Mouse (Mus musculus): Measurements from ENCODE around the gene Nim1k. TPM values are rescaled to one million over a fixed set of nuclear protein-coding genes. Genes with fewer than 3 reads are reported as not detected.

Gene Nim1k
- 0.62 and 0.68 TPM in 2 replicates for polyA plus RNA-seq (2012; rRNA removed)

DNA sequence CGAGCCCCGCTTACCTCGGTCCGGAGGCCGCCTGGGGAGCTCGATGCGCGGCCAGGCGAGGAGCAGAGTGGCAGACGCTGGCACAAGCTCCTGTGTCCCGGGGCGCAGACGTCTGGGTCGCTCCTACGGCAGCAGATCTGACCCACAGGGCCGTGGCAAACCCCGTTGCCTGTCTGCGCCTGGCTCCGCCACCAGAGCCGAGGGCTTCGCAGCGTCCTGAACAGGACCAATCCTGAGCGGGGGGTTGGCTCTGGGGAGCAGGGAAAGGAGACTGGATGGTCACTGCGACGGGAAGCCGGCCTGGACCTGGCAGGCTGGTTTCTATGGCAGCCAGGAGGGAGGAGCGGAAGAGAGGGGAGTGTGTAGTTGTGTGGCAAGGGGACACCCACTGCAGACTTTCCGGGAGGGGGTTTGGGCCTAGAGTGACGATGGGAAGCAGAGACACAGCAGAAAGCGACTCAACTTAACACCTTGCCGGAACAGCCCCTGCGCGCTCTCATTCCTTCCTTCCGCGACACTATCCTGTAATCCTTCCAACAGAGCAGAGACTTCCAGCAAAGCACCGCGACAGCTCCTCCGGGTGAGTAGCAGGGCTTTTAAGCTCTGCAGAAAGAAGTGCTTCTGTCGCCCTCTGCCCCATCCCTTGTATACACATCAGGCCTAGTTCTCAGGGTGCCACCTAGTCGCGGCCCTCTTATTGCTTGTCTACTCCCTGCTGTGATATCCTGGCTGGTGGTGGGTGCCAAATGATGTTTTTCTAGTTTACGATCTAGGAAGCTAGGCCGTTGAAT lies at the start of gene Nim1k:
TSS of gene Nim1k (minus strand) at position 202 of the 791 bp plus-strand sequence.
- peak; percentile 67 for DNase-seq
- Histone ChIP-seq H3K4me3 (replicated peaks; ENCODE audit: extremely low read depth, low read depth, low read length) (peak within 1 kb of the TSS; percentile 65), H3K4me1 (ENCODE audit: control insufficient read depth, insufficient read depth, low read length) (peaks cover 4% of the 10 kb centered on the region)
- WGBS: under 1% methylated on average over 43 of the region's 43 CpGs
- TF ChIP-seq CTCF (IDR thresholded peaks at IDR 0.05; ENCODE audit: insufficient read depth, low read length) (no peak), POLR2A (IDR thresholded peaks at IDR 0.05; ENCODE audit: borderline replicate concordance, extremely low read depth, low read depth, low read length) (peak; percentile 57; the same call in 1 of the 2 replicates)

DNA sequence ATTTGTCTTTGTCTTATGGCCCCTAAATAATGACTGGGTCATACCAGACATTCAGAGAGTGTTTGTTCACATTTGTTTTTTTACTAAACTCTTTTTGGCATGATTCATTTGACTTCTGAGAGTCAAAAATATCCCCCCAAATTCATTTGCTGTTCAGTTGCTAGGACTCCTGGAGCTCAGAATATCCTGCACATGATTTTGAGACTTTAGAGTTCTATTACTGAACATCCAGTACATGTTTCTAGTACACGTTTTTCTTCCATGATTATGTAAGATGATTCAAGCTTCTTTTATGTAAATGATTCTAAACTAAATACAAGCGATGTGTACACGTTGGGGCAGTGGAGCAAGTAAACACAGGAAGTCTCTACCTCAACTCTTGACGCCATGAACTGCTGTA lies 42.0 kb upstream of the Nim1k start:
- H3K4me3 ChIP-seq (replicated peaks; ENCODE audit: extremely low read depth, low read depth, low read length): no peak overlapping the region
- 28% methylated on average over 4 of the region's 4 CpGs for WGBS
- TF ChIP-seq POLR2A (IDR thresholded peaks at IDR 0.05; ENCODE audit: borderline replicate concordance, extremely low read depth, low read depth, low read length) (no peak), CTCF (IDR thresholded peaks at IDR 0.05; ENCODE audit: insufficient read depth, low read length) (no peak)
- no peaks in the 10 kb centered on the region; the same call in 1 of the 2 replicates for H3K4me1 ChIP-seq (ENCODE audit: control insufficient read depth, insufficient read depth, low read length)
- DNase-seq: no peak

DNA sequence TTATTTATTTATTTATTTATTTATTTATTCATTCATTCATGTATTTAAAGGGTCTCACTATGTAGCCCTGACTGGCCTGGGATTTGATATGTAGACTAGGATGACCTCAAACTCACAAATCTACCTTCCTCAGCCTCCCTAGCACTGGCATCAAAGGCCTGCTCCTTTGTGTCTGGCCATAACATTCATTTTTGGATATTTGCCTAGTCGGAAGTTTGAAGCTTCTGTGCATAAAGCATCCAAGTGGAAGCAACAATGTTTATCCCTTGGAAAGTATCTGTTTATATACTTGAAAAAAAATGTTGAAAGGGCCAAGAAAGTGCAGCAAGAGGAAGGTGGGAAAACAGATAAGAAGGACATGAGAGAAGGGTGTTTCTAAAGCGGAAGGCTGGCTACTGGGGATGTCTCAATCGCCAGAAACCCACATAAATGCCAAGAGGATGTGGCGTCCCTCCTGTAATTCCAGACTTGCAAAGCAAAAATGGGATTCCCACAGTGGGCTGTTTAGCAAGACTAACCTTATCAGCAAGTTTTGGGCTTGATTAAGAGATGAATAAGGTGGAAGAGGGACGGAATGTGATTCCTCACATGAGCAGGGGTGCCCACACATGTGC lies 37.2 kb upstream of the Nim1k start:
- peaks cover 9% of the 10 kb centered on the region for H3K4me1 ChIP-seq (ENCODE audit: control insufficient read depth, insufficient read depth, low read length)
- TF ChIP-seq CTCF (IDR thresholded peaks at IDR 0.05; ENCODE audit: insufficient read depth, low read length) (no peak), POLR2A (IDR thresholded peaks at IDR 0.05; ENCODE audit: borderline replicate concordance, extremely low read depth, low read depth, low read length) (no peak)
- H3K4me3 ChIP-seq (replicated peaks; ENCODE audit: extremely low read depth, low read depth, low read length): no peak overlapping the region
- 44% methylated on average over 5 of the region's 5 CpGs for WGBS
- DNase-seq: no peak

DNA sequence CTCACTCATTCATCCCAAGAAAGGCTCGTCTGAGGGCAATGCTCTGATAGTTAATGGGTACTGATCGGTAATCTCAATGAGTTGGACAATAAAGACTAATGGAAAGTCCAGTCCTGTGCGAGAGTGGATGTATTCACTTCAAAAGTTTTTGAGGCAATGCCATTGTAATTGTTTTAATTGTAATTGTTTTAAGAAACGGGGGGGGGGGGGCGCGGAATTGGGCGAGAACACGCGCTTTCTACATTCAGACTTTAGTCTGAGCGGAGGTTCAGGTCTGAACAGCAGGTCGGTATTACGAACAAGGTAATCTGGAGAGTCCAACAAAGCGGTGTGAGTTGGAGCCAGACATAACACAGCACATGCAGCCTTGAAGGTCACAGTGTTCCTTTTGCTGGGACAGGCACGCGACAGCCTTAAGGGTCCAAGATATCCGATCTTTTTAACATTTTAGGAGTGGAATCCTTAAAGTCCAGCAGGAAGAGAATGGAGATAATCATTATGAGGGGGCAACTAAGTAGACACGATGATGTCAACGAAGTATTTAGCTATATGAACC lies 36.0 kb upstream of the Nim1k start:
- no peak for TF ChIP-seq CTCF (IDR thresholded peaks at IDR 0.05; ENCODE audit: insufficient read depth, low read length)
- TF ChIP-seq POLR2A (IDR thresholded peaks at IDR 0.05; ENCODE audit: borderline replicate concordance, extremely low read depth, low read depth, low read length): no peak
- H3K4me1 ChIP-seq (ENCODE audit: control insufficient read depth, insufficient read depth, low read length): peaks cover 9% of the 10 kb centered on the region
- no peak for DNase-seq
- WGBS: 5% methylated on average over 18 of the region's 18 CpGs
- peak overlapping the region; percentile 99 for H3K4me3 ChIP-seq (replicated peaks; ENCODE audit: extremely low read depth, low read depth, low read length)

DNA sequence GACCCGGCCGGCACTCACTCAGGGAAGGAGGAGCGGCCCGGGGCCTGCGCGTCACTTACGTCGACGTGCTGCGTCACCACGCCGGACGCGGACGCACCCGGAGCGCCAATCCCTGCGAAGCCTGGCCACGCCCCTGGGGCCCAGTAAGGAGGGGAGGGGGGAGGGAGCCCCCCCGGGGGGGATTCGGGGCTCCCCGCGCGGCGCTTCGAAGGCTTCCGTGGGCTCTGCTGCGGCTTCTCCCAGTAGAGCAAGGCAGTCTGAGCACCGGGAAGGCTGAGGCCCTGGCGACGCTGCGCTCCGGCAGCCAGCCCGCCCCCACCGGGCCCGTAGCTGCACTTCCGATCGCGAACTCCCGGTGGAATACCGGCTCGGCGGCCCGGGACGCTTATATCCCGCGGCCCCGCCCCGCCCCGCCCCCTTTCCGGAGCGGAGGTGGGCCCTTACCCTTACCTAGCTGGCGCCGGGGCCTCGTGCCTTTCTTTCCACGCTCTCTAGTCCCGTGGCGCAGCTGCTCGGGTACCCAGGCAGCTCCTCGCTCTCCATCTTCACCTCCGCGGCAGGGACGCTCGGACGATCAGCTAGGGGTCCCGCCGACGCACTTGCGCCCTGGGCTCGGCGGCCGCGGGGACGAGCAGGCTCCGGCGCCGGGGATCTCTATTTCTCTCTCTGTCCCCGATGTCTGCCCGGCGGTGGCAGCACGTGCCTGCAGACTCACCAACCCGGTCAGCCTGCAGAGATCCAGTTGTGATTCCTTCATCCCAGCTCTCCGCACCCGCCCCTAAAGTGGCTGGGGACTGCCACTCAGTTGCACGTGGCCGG lies 35.3 kb upstream of the Nim1k start, which contains the start of gene Zfp131:
TSS of gene Zfp131 (minus strand) at position 129 of the 819 bp plus-strand sequence.
- peak within 1 kb of the TSS; percentile 99 for H3K4me3 ChIP-seq (replicated peaks; ENCODE audit: extremely low read depth, low read depth, low read length)
- under 1% methylated on average over 68 of the region's 86 CpGs for WGBS
- TF ChIP-seq POLR2A (IDR thresholded peaks at IDR 0.05; ENCODE audit: borderline replicate concordance, extremely low read depth, low read depth, low read length) (peak; percentile 66), CTCF (IDR thresholded peaks at IDR 0.05; ENCODE audit: insufficient read depth, low read length) (no peak)
- H3K4me1 ChIP-seq (ENCODE audit: control insufficient read depth, insufficient read depth, low read length): peaks cover 9% of the 10 kb centered on the region
- peak; percentile 89 for DNase-seq

DNA sequence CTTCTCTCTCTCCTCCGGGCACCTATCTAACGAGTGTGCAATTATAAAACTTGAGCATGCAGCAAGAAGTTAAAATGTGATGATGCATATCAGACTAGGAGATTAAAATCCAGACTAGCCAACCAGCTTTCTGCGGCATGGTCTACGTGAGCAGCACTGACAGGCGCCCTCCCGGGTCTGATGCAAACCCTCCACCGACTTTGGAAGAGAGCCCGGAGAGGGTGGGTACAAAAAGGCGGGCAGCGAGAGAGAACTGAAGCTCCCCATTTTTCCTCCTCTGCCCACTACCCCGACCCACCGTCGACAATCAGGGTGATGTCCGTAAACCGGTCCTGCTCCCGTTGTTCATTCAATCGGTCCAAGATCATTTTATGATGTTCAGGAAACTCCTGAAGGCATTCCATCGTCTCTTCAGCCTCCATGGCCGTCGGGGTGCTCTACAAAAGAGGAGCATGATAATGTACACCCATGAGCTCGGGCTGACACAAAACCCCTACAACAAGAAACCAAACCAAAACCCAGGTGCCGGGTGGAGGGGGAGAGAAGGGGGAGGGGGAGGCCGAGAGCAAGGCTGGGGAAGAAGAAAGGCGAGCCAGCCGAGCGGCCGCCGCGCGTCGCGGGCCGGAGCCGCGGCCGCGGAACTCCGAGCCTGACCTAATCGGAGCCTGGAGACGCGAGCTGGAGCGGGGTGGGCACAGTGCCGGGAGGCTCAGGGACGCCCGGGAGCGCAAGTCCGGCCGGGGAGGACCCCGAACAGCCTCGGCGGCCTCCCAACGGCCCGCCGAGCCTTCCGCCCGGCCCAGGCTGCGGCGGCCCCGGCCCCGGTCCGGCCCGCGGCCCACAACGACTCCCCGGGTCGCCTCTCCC lies 34.4 kb upstream of the Nim1k start:
- peaks cover 9% of the 10 kb centered on the region for H3K4me1 ChIP-seq (ENCODE audit: control insufficient read depth, insufficient read depth, low read length)
- peak overlapping the region; percentile 60 for H3K4me3 ChIP-seq (replicated peaks; ENCODE audit: extremely low read depth, low read depth, low read length)
- under 1% methylated on average over 56 of the region's 66 CpGs for WGBS
- 0 out of 2 replicates have a peak, but pooled peaks have one; percentile 3 for TF ChIP-seq POLR2A (IDR thresholded peaks at IDR 0.05; ENCODE audit: borderline replicate concordance, extremely low read depth, low read depth, low read length)
- TF ChIP-seq CTCF (IDR thresholded peaks at IDR 0.05; ENCODE audit: insufficient read depth, low read length): no peak
- no peak for DNase-seq

DNA sequence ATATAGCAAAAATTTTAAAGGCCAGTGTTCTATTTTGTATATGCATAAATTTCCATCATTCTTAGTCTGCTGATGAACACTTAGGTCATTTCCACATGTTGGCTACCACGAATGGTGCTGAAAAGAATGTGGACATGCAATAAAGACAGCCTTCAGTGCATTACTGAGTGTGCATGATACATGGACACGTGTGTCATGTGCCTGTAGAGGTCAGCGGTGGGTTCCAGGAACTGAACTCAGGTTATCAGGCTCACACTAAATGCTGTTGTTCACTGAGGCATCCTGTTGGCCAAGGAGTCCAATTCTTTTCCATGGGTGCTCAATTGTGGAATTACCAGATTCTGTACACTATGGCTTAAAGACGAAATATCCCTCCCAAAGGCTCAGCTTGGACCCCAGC lies 27.9 kb upstream of the Nim1k start:
- WGBS: 79% methylated on average over 4 of the region's 4 CpGs
- TF ChIP-seq POLR2A (IDR thresholded peaks at IDR 0.05; ENCODE audit: borderline replicate concordance, extremely low read depth, low read depth, low read length): no peak
- no peak for TF ChIP-seq CTCF (IDR thresholded peaks at IDR 0.05; ENCODE audit: insufficient read depth, low read length)
- Histone ChIP-seq H3K4me3 (replicated peaks; ENCODE audit: extremely low read depth, low read depth, low read length) (no peak overlapping the region), H3K4me1 (ENCODE audit: control insufficient read depth, insufficient read depth, low read length) (no peaks in the 10 kb centered on the region)
- no peak for DNase-seq

DNA sequence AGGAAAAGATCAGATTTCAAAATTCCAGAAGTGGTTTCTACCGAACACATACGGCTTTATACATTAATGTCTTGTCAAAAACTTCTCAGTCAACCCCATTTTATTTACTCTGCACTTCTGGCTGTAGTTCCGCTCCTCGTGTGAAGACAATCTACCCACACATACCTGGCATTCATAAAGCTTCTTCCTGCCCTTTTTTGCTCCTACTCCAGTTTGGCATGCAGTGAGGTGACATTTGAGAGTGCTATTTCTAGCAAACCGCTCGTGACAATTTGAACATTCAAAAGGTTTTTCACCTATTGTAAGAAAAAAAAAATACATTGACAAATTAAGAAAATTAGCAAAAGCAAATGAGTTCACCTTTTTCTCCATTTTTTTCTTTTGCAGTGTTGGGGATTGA lies 12.9 kb upstream of the Nim1k start:
- no peak for DNase-seq
- H3K4me3 ChIP-seq (replicated peaks; ENCODE audit: extremely low read depth, low read depth, low read length): no peak overlapping the region
- WGBS: 60% methylated on average over 6 of the region's 6 CpGs
- H3K4me1 ChIP-seq (ENCODE audit: control insufficient read depth, insufficient read depth, low read length): no peaks in the 10 kb centered on the region
- no peak for TF ChIP-seq CTCF (IDR thresholded peaks at IDR 0.05; ENCODE audit: insufficient read depth, low read length)
- no peak for TF ChIP-seq POLR2A (IDR thresholded peaks at IDR 0.05; ENCODE audit: borderline replicate concordance, extremely low read depth, low read depth, low read length)

All from lung, adult 2 months (tissue).